19 mouse cellular contexts compared by ENCODE assay signal in the genomic region with DNA sequence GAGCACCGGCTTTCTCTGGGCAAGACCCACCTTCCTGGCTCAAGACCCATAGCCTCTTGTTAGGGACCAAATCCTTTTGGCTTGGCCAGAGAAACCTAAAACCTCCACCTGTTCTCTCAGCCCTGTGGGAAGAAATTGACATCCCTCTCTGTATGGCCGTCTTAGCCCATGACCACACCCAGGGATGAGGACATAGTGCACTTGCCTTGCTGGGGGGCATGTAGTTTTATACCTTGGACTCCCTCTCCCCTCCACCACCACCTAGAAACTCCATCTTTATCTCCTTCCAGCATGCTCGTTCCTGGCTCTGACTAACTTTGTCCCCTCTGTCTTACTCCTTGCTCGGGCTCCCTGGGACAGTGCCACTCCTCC. TPM values are rescaled to one million over a fixed set of nuclear protein-coding genes. Genes with fewer than 3 reads are reported as not detected.
DNase-seq lines count a peak whose midpoint lies in the region; ATAC-seq and TF ChIP-seq lines count a peak whose summit lies in the region.
"Had no signal": no experiment of that assay in that cellular context is flagged by ENCODE, and none has a peak within 500 bp of the region (broad histone marks: within the 10 kb centered on the region; RNA-seq: fewer than 3 reads in every experiment).

No protein-coding gene starts in this region.

- peak overlapping the region; percentile 52; the same call in 1 of the 2 replicates for H3K27ac ChIP-seq in gastrocnemius, adult 2 months
- H3K27ac ChIP-seq in bone marrow, adult 2 months (ENCODE audit: control insufficient read depth, insufficient read depth, low read depth, low read length, poor library complexity) = peak overlapping the region; percentile 81
- peak overlapping the region; percentile 72 for H3K27ac ChIP-seq in intestine, postnatal 0 days (ENCODE audit: low read depth, low read length)
- peak overlapping the region; percentile 99 for H3K27ac ChIP-seq in macrophage
- H3K27ac ChIP-seq: embryonic facial prominence, embryonic 10.5 days; heart, embryonic 10.5 days; neural tube, embryonic 15.5 days had no signal

- H3K79me2 ChIP-seq in macrophage (ENCODE audit: inconsistent target) = peaks cover 9% of the 10 kb centered on the region; the same call in 1 of the 2 replicates

- no peak overlapping the region for H3K9ac ChIP-seq in intestine, postnatal 0 days (ENCODE audit: low read depth, low read length)
- H3K9ac ChIP-seq: neural tube, embryonic 15.5 days had no signal

- peak overlapping the region; percentile 48 for H3K4me2 ChIP-seq in intestine, postnatal 0 days (replicated peaks; ENCODE audit: low read depth)
- H3K4me2 ChIP-seq: neural tube, embryonic 15.5 days had no signal

- no peaks in the 10 kb centered on the region for H3K9me3 ChIP-seq in intestine, postnatal 0 days (ENCODE audit: control insufficient read depth)

- intact Hi-C loops in gastrocnemius, adult 2 months (cut with DNase I) = no loop called here

- TF ChIP-seq POLR2A in bone marrow, adult 2 months (IDR thresholded peaks at IDR 0.05; ENCODE audit: borderline replicate concordance, control insufficient read depth, low read depth, low read length) = no peak

- ATAC-seq in intestine, postnatal 0 days = no peak
- ATAC-seq: activated CD4-positive, CD25-positive, alpha-beta regulatory T cell, adult 4 months had no signal

- H3K36me3 ChIP-seq in intestine, postnatal 0 days (ENCODE audit: control insufficient read depth, insufficient read depth) = no peaks in the 10 kb centered on the region
- no peaks in the 10 kb centered on the region for H3K36me3 ChIP-seq in macrophage (ENCODE audit: inconsistent target)
- H3K36me3 ChIP-seq: embryonic facial prominence, embryonic 10.5 days; neural tube, embryonic 15.5 days had no signal

- H3K27me3 ChIP-seq in intestine, postnatal 0 days (replicated peaks; ENCODE audit: control insufficient read depth, insufficient read depth, low read length) = no peaks in the 10 kb centered on the region

- 26% methylated on average over 4 of the region's 4 CpGs for WGBS in bone marrow, adult 2 months
- WGBS in intestine, postnatal 0 days = 39% methylated on average over 4 of the region's 4 CpGs
- WGBS in macrophage (ENCODE audit: missing documents) = 34% methylated on average over 4 of the region's 4 CpGs

- peaks cover 9% of the 10 kb centered on the region; the same call in 1 of the 2 replicates for H3K4me1 ChIP-seq in bone marrow, adult 2 months (ENCODE audit: control insufficient read depth, insufficient read depth, low read length)
- H3K4me1 ChIP-seq in intestine, postnatal 0 days (replicated peaks; ENCODE audit: control insufficient read depth, insufficient read depth, low read length) = no peaks in the 10 kb centered on the region; the same call in 1 of the 2 replicates

- DNase-seq in gastrocnemius, adult 2 months = no peak
- no peak for DNase-seq in gastrocnemius, postnatal 25 days
- no peak for DNase-seq in layer of hippocampus, adult 9-10 months (ENCODE audit: low spot score)
- no peak for DNase-seq in right cerebral cortex, postnatal 4 days
- DNase-seq in thymus, postnatal 36 days = no peak
- DNase-seq: adrenal gland, postnatal 25 days; cerebellum, postnatal 25 days; gastrocnemius, postnatal 14 days; heart, postnatal 4 days; lung, adult 2 months; retina, postnatal 1 day; thymus, adult 18-20 months had no signal

- TF ChIP-seq CTCF in gastrocnemius, adult 2 months (IDR thresholded peaks at IDR 0.05) = no peak
- no peak for TF ChIP-seq CTCF in bone marrow, adult 2 months (IDR thresholded peaks at IDR 0.05; ENCODE audit: control insufficient read depth, insufficient read depth, low read length)
- TF ChIP-seq CTCF in intestine, postnatal 0 days (IDR thresholded peaks at IDR 0.05; ENCODE audit: low read depth) = no peak

- H3K4me3 ChIP-seq in gastrocnemius, adult 2 months = no peak overlapping the region
- no peak overlapping the region for H3K4me3 ChIP-seq in bone marrow, adult 2 months (replicated peaks; ENCODE audit: control insufficient read depth, low read depth, low read length)
- H3K4me3 ChIP-seq in intestine, postnatal 0 days (ENCODE audit: low read depth, low read length) = no peak overlapping the region
- H3K4me3 ChIP-seq in macrophage (ENCODE audit: inconsistent target) = peak overlapping the region; percentile 32
- H3K4me3 ChIP-seq: embryonic facial prominence, embryonic 10.5 days; heart, embryonic 10.5 days; neural tube, embryonic 15.5 days had no signal

RNA-seq across cellular contexts. Expression of a gene that starts 12.6 kb away (rescaled TPM):
- total RNA-seq in gastrocnemius, adult 2 months (2021) = 10 to 100 TPM; 10.2 to 14.1 TPM
- total RNA-seq in gastrocnemius, postnatal 25 days (2021) = 10 to 100 TPM; 11.4 to 13.9 TPM
- 26.5 and 34.2 TPM in 2 replicates for polyA plus RNA-seq in bone marrow, adult 2 months (2011; ENCODE audit: insufficient read depth, insufficient read length, low replicate concordance, missing spikeins)
- 15.5 and 20.0 TPM in 2 replicates for polyA plus RNA-seq in intestine, postnatal 0 days (2015; fragmentation: Nextera tagmentation; extraction: Ambion mirVana)
- 1,000 to 10,000 TPM in 1 of 26 experiments, 100 to 1,000 TPM in 25; 166 to 1,000 (median 456) TPM for total RNA-seq in macrophage (2018; cell fraction: chromatin; rRNA removed)
- total RNA-seq in macrophage (2018; cell fraction: cytosol; rRNA removed) = 100 to 1,000 TPM in 10 of 26 experiments, 10 to 100 TPM in 16; 45.8 to 168 (median 84.2) TPM
- total RNA-seq in macrophage (2018; cell fraction: nucleus; rRNA removed) = 100 to 1,000 TPM in 25 of 26 experiments, 10 to 100 TPM in 1; 85.0 to 573 (median 305) TPM
- 56.4 to 70.3 TPM (median 62.3 TPM) in 3 replicates for polyA plus RNA-seq in macrophage (2018)
